Mouse (Mus musculus) erythroblast, embryonic 14.5 days (primary cell): ENCODE measurements around the gene Retn. TPM values are rescaled to one million over a fixed set of nuclear protein-coding genes. Genes with fewer than 3 reads are reported as not detected.

Experiments used
- H3K27me3 ChIP-seq: 2 replicates; pipeline ENCODE4 v1.6.1; 2012; ENCODE audit warnings: inconsistent platforms; ENCODE audit not compliant: control insufficient read depth
- H3K36me3 ChIP-seq: 2 replicates; pipeline ENCODE4 v1.6.1; 2012; ENCODE audit warnings: mild to moderate bottlenecking, inconsistent platforms; ENCODE audit not compliant: control insufficient read depth
- H3K4me1 ChIP-seq: 2 replicates; pipeline ENCODE4 v1.6.1; 2012; ENCODE audit warnings: inconsistent platforms; ENCODE audit not compliant: control insufficient read depth
- H3K4me3 ChIP-seq: replicated peaks from 2 replicates; pipeline ENCODE3; 2012; ENCODE audit warnings: moderate library complexity, mild to moderate bottlenecking, inconsistent platforms
- H3K9me3 ChIP-seq: 2 replicates; pipeline ENCODE4 v1.6.1; 2012; ENCODE audit warnings: low read length, inconsistent platforms, mixed read lengths; ENCODE audit not compliant: control insufficient read depth
- GATA1 ChIP-seq: IDR thresholded peaks from 2 replicates; pipeline ENCODE4 v1.6.1; 2012; ENCODE audit warnings: low read length, inconsistent platforms, mixed read lengths
- TAL1 ChIP-seq: IDR thresholded peaks from 3 replicates; pipeline ENCODE4 v1.6.1; 2012; ENCODE audit warnings: low read length, inconsistent platforms, mixed read lengths
- polyA plus RNA-seq: library from polyadenylated mRNA; stranded (reverse); fragments of >175 nt; gene quantifications from 2 replicates; pipeline ENCODE4 v1.2.3, GENCODE M21; 2012

Gene Retn
- polyA plus RNA-seq, 1 experiment: not detected

DNA sequence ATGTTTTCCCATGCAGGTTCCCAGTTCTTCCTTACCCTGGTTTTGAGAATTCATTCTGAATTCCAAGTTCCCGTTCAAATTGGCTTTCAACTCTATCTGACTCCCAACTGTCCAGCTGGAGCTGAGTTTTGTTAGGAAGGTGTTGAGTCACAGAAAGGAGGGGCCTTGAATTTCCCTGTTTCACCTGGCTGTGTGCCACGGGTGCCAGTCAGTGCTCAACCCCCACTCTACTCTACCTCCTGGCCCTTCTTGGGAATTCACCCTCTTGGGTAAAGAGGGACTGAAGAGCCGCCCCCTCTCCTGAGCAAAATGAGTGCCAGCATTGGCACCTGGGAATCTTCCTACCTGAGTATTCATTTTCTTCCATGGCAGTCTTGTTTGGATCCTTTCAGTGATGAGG, 35.2 kb downstream of the Retn start:
- Histone ChIP-seq H3K9me3 (peaks cover 2% of the 10 kb centered on the region; the same call in 1 of the 2 replicates), H3K4me1 (no peaks in the 10 kb centered on the region), H3K27me3 (no peaks in the 10 kb centered on the region), H3K4me3 (no peak overlapping the region), H3K36me3 (no peaks in the 10 kb centered on the region)
- no peak for TF ChIP-seq TAL1
- TF ChIP-seq GATA1: no peak

DNA sequence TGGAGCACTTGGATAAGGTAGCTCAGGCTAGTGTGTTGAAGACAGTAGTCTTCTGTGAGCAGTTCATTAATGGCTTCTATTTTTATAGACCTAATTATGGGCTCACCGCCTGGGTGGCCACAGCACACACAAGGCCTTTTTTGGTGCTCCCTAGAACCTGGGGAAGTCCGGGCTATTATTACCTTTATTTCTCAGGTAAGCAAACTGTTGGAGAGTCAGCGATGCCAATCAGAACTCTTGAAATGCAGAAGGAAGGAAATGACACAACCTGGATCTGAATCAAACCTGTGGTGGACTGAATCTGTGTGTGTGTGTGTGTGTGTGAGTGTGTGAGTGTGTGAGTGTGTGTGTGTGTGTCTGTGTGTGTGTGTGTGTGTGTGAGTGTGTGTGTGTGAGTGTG, 38.6 kb downstream of the Retn start, which contains the start of gene Fcer2a:
Gene Fcer2a (minus strand): TSS at position 55 of the 400 bp plus-strand sequence.
- TF ChIP-seq TAL1 (no peak), GATA1 (no peak)
- no peaks in the 10 kb centered on the region for H3K4me1 ChIP-seq
- H3K27me3 ChIP-seq: no peaks in the 10 kb centered on the region
- no peaks in the 10 kb centered on the region for H3K36me3 ChIP-seq
- peaks cover 2% of the 10 kb centered on the region; the same call in 1 of the 2 replicates for H3K9me3 ChIP-seq
- H3K4me3 ChIP-seq: no peak within 1 kb of the TSS

DNA sequence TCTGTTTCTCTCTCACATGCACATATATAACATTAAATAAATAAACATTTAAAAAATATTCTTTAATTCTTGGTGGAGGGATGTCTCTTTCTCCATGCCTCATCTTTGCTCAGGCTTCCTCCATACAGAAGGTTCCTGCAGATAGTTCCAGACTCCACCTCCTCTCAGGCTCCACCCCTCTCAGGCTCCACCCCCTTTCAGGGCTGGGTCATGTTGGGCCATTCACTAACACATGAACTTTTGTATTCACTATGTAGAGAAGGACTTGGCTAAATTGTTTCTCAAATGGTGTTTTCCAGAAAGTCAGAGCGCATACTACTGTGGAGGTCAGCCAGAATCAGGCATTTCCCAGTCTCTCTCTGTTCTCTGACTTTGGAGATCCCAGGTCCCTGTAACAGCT, 45.9 kb downstream of the Retn start:
- no peak overlapping the region for H3K4me3 ChIP-seq
- H3K27me3 ChIP-seq: no peaks in the 10 kb centered on the region
- H3K4me1 ChIP-seq: no peaks in the 10 kb centered on the region
- H3K9me3 ChIP-seq: no peaks in the 10 kb centered on the region
- TF ChIP-seq GATA1 (no peak), TAL1 (no peak)
- no peaks in the 10 kb centered on the region for H3K36me3 ChIP-seq

DNA sequence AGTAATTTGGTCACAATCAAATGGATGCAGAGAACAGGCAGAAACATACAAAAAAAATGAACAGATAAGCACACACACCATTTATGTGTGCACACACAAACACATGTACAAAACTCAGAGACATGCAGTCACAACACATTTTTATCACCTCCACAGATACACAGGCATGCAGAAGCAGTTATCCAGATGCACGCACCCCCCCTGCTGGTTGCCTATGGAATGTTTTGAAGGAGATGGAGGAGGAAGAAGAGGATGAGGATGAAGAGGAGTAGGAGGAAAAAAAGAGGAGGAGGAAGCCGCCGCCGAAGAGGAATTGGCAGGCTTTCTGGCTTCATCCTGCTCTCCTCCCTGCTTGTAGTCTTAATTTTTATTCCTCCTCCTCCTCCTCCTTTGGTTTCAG, 50.1 kb downstream of the Retn start:
- no peak overlapping the region for H3K4me3 ChIP-seq

DNA sequence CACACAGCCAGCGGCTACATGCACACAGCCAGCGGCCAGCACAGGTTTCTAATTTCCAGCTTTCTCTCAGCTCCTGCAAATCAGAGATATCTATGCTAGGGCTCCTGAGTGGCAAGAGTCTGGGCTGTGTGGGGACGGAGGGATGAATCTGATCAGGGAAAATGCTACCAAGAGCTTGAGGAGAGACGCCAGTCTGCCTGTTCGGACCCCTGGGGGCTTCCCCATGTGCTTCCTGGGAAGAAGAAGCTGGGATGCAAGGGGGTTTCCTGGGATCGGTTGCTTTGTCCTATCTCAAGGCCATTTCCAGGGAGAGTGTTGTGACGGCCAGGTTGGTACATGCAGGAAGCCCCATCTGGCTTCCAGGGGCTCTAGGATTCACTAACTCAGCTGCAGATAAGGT, 52.0 kb downstream of the Retn start:
- no peaks in the 10 kb centered on the region for H3K36me3 ChIP-seq
- no peaks in the 10 kb centered on the region for H3K4me1 ChIP-seq
- H3K27me3 ChIP-seq: no peaks in the 10 kb centered on the region; the same call in 1 of the 2 replicates
- H3K9me3 ChIP-seq: no peaks in the 10 kb centered on the region
- H3K4me3 ChIP-seq: no peak overlapping the region
- TF ChIP-seq GATA1: no peak
- no peak for TF ChIP-seq TAL1

More for the DNA sequence above, 50.1 kb downstream of the Retn start:
- Histone ChIP-seq H3K27me3 (no peaks in the 10 kb centered on the region; the same call in 1 of the 2 replicates), H3K36me3 (no peaks in the 10 kb centered on the region), H3K9me3 (no peaks in the 10 kb centered on the region), H3K4me1 (no peaks in the 10 kb centered on the region)
- no peak for TF ChIP-seq TAL1
- no peak for TF ChIP-seq GATA1

Other genes with a start within 250 kb of the Retn start
- gene Pex11g, start 188.1 kb upstream of the Retn start, polyA plus RNA-seq: 0.06 TPM in 1 of 2 replicates, not detected in the other
- gene Tex45, start 184.9 kb upstream of the Retn start, polyA plus RNA-seq: not detected in 2 replicates
- gene Zfp358, start 162.6 kb upstream of the Retn start, polyA plus RNA-seq: 0.07 and 0.20 TPM in 2 replicates
- 10.0 and 15.4 TPM in 2 replicates for gene Mcoln1, start 155.3 kb upstream of the Retn start, polyA plus RNA-seq
- 1.7 and 1.9 TPM in 2 replicates for gene Pnpla6, start 140.4 kb upstream of the Retn start, polyA plus RNA-seq
- not detected in 2 replicates for gene C330021F23Rik, start 87.8 kb upstream of the Retn start, polyA plus RNA-seq
- gene Camsap3, start 68.5 kb upstream of the Retn start, polyA plus RNA-seq: 0.37 and 0.54 TPM in 2 replicates
- gene Xab2, start 34.5 kb upstream of the Retn start, polyA plus RNA-seq: 4.2 and 4.7 TPM in 2 replicates
- 12.7 and 17.8 TPM in 2 replicates for gene Pet100, start 34.2 kb upstream of the Retn start, polyA plus RNA-seq
- gene Pcp2, start 30.2 kb upstream of the Retn start, polyA plus RNA-seq: not detected in 2 replicates
- gene Stxbp2, start 24.8 kb upstream of the Retn start, polyA plus RNA-seq: 13.3 and 17.2 TPM in 2 replicates
- gene Mcemp1, start 10.0 kb downstream of the Retn start, polyA plus RNA-seq: not detected in 2 replicates
- gene Fcor, start 16.6 kb downstream of the Retn start, polyA plus RNA-seq: not detected in 2 replicates
- 0.90 and 0.92 TPM in 2 replicates for gene Trappc5, start 20.5 kb downstream of the Retn start, polyA plus RNA-seq
- gene Fcer2a, start 38.4 kb downstream of the Retn start, polyA plus RNA-seq: not detected in 2 replicates
- 0.03 TPM in 1 of 2 replicates, not detected in the other for gene Clec4g, start 64.9 kb downstream of the Retn start, polyA plus RNA-seq
- gene Cd209a, start 93.2 kb downstream of the Retn start, polyA plus RNA-seq: not detected in 2 replicates
- gene Cd209e, start 198.5 kb downstream of the Retn start, polyA plus RNA-seq: not detected in 2 replicates
- not detected in 2 replicates for gene Cd209d, start 222.8 kb downstream of the Retn start, polyA plus RNA-seq